Mouse (Mus musculus): ENCODE data around the gene Aff4.

Gene Aff4

GRCm38 (mm10) chr11:53427993-53428715 lies 77.5 kb downstream of the Aff4 start:
- DNase-seq (ENCODE audit: low spot score in 2 of 2): no peak

GRCm38 (mm10) chr11:53428716-53429057 lies 78.1 kb downstream of the Aff4 start:
- no peak for DNase-seq (ENCODE audit: low spot score in 2 of 2)

- DNase-seq (ENCODE audit: low spot score in 2 of 2): no peak
Observed at GRCm38 (mm10) chr11:53429182-53429581, 78.5 kb downstream of the Aff4 start.

- DNase-seq (ENCODE audit: low spot score in 2 of 2): no peak
Observed at GRCm38 (mm10) chr11:53430300-53430669, 79.7 kb downstream of the Aff4 start.

- DNase-seq (ENCODE audit: low spot score in 2 of 2): peak; percentile 96 to 99
Observed at GRCm38 (mm10) chr11:53430670-53431346, 80.2 kb downstream of the Aff4 start, which contains the start of the genes Uqcrq and Gdf9. TSS of gene Uqcrq (minus strand) at chr11:53430831. TSS of gene Gdf9 (plus strand) at chr11:53431023.

GRCm38 (mm10) chr11:53431347-53432056 lies 80.9 kb downstream of the Aff4 start:
- DNase-seq (ENCODE audit: low spot score in 2 of 2): no peak

- DNase-seq (ENCODE audit: low spot score in 2 of 2): no peak
Observed at GRCm38 (mm10) chr11:53433057-53433456, 82.4 kb downstream of the Aff4 start.

GRCm38 (mm10) chr11:53435504-53435903 lies 84.9 kb downstream of the Aff4 start:
- DNase-seq (ENCODE audit: low spot score in 2 of 2): no peak

- DNase-seq (ENCODE audit: low spot score in 2 of 2): no peak
Observed at GRCm38 (mm10) chr11:53436338-53436737, 85.7 kb downstream of the Aff4 start.

- DNase-seq (ENCODE audit: low spot score in 2 of 2): no peak
Observed at GRCm38 (mm10) chr11:53441921-53442320, 91.3 kb downstream of the Aff4 start.

- DNase-seq (ENCODE audit: low spot score in 2 of 2): peak in 1 of 2 experiments; percentile 57
Observed at GRCm38 (mm10) chr11:53443861-53444260, 93.2 kb downstream of the Aff4 start.

- no peak for DNase-seq (ENCODE audit: low spot score in 2 of 2)
Observed at GRCm38 (mm10) chr11:53445562-53445961, 94.9 kb downstream of the Aff4 start.

GRCm38 (mm10) chr11:53446183-53446582 lies 95.5 kb downstream of the Aff4 start:
- DNase-seq (ENCODE audit: low spot score in 2 of 2): no peak

- DNase-seq (ENCODE audit: low spot score in 2 of 2): no peak
Observed at GRCm38 (mm10) chr11:53447996-53448395, 97.4 kb downstream of the Aff4 start.

GRCm38 (mm10) chr11:53448529-53448928 lies 97.9 kb downstream of the Aff4 start:
- no peak for DNase-seq (ENCODE audit: low spot score in 2 of 2)

GRCm38 (mm10) chr11:53450070-53450705 lies 99.6 kb downstream of the Aff4 start:
- no peak for DNase-seq (ENCODE audit: low spot score in 2 of 2)

- no peak for DNase-seq (ENCODE audit: low spot score in 2 of 2)
Observed at GRCm38 (mm10) chr11:53451361-53451760, 100.7 kb downstream of the Aff4 start.

GRCm38 (mm10) chr11:53452396-53452795 lies 101.8 kb downstream of the Aff4 start:
- no peak for DNase-seq (ENCODE audit: low spot score in 2 of 2)

- no peak for DNase-seq (ENCODE audit: low spot score in 2 of 2)
Observed at GRCm38 (mm10) chr11:53453031-53453430, 102.4 kb downstream of the Aff4 start.

- DNase-seq (ENCODE audit: low spot score in 2 of 2): peak in 1 of 2 experiments; percentile 21
Observed at GRCm38 (mm10) chr11:53456474-53457371, 106.1 kb downstream of the Aff4 start, which contains the start of the genes Gm10447 and Shroom1. TSS of gene Gm10447 (minus strand) at chr11:53457110. TSS of gene Shroom1 (plus strand) at chr11:53457205.

- no peak for DNase-seq (ENCODE audit: low spot score in 2 of 2)
Observed at GRCm38 (mm10) chr11:53457372-53457954, 106.8 kb downstream of the Aff4 start.

All from spleen, postnatal 10 days (tissue).